Mouse (Mus musculus) ES-E14 (cell line): ENCODE measurements around the gene Rnft2. TPM values are rescaled to one million over a fixed set of nuclear protein-coding genes. Genes with fewer than 3 reads are reported as not detected.

Source experiments
- DNase-seq: peaks from one replicate; pipeline ENCODE4 v3.0.0-alpha.2; 2013; ENCODE audit warnings: low read depth, low spot score
- H3K27ac ChIP-seq: 2 replicates; pipeline ENCODE4 v1.5.1; 2012; ENCODE audit warnings: low read depth, mild to moderate bottlenecking, low read length, moderate library complexity, mixed read lengths; ENCODE audit not compliant: poor library complexity, insufficient read depth, severe bottlenecking
- H3K36me3 ChIP-seq: 2 replicates; pipeline ENCODE4 v1.6.1; 2012; ENCODE audit warnings: mild to moderate bottlenecking, low read length, moderate library complexity, mixed read lengths; ENCODE audit not compliant: control insufficient read depth, poor library complexity, insufficient read depth, severe bottlenecking
- H3K4me1 ChIP-seq, 2 experiments: fragments of 150-350 bp in 1 of 2; sonication (generic) in 1 of 2; 2 replicates each; pipeline ENCODE4 v1.6.1; 2012; ENCODE audit warnings: low read length in 2 of 2, mild to moderate bottlenecking in 1 of 2, mixed read lengths in 1 of 2; ENCODE audit not compliant: control insufficient read depth in 2 of 2, insufficient read depth in 2 of 2, poor library complexity in 1 of 2
- H3K4me3 ChIP-seq, 2 experiments: fragments of 150-350 bp in 1 of 2; sonication (generic) in 1 of 2; 2 replicates each; pipeline ENCODE4 v1.5.1; 2012; ENCODE audit warnings: low read length in 2 of 2, low read depth in 1 of 2, mild to moderate bottlenecking in 1 of 2, mixed read lengths in 1 of 2; ENCODE audit not compliant: insufficient read depth in 1 of 2, poor library complexity in 1 of 2, severe bottlenecking in 1 of 2
- H3K9ac ChIP-seq: 2 replicates; pipeline ENCODE4 v1.6.1; 2012; ENCODE audit warnings: low read depth, mild to moderate bottlenecking, low read length, mixed read lengths; ENCODE audit not compliant: poor library complexity, insufficient read depth, severe bottlenecking
- H3K9me3 ChIP-seq: fragments of 150-350 bp; sonication (generic); 2 replicates; pipeline ENCODE4 v1.6.1; 2012; ENCODE audit warnings: low read depth, mild to moderate bottlenecking, low read length; ENCODE audit not compliant: control insufficient read depth, insufficient read depth
- CHD2 ChIP-seq: IDR thresholded peaks from 2 replicates; pipeline ENCODE4 v1.6.1; 2014; ENCODE audit warnings: mild to moderate bottlenecking, low read depth, low read length, inconsistent platforms
- HCFC1 ChIP-seq: IDR thresholded peaks from 2 replicates; pipeline ENCODE4 v1.6.1; 2012; ENCODE audit warnings: low read length, inconsistent platforms, borderline replicate concordance; ENCODE audit not compliant: insufficient read depth
- MAFK ChIP-seq: IDR thresholded peaks from 2 replicates; pipeline ENCODE4 v1.6.1; 2014; ENCODE audit warnings: mild to moderate bottlenecking, low read depth, low read length, inconsistent platforms; ENCODE audit not compliant: insufficient read depth
- ZC3H11A ChIP-seq: IDR thresholded peaks from 2 replicates; pipeline ENCODE4 v1.6.1; 2012; ENCODE audit warnings: low read depth, mild to moderate bottlenecking, inconsistent platforms, low read length, borderline replicate concordance
- ZNF384 ChIP-seq: IDR thresholded peaks from 2 replicates; pipeline ENCODE4 v1.6.1; 2012; ENCODE audit warnings: low read depth, low read length, inconsistent platforms
- in situ Hi-C, 2 experiments: fragments of 600-800 bp; cut with MboI; formaldehyde crosslinking; loops; one replicate each; pipeline ENCODE4 v1.15.1; 2025; ENCODE audit warnings: low sequenced_read_pairs in 2 of 2, inconsistent platforms in 1 of 2; ENCODE audit not compliant: unreplicated experiment in 2 of 2
- total RNA-seq: library from RNA; depleted of rRNA; stranded (reverse); fragments of 300-350 nt; gene quantifications from 2 replicates; pipeline ENCODE4 v1.2.3, GENCODE M21; 2012

The Rnft2 gene
- total RNA-seq, 1 experiment, result 7.9 TPM

DNA sequence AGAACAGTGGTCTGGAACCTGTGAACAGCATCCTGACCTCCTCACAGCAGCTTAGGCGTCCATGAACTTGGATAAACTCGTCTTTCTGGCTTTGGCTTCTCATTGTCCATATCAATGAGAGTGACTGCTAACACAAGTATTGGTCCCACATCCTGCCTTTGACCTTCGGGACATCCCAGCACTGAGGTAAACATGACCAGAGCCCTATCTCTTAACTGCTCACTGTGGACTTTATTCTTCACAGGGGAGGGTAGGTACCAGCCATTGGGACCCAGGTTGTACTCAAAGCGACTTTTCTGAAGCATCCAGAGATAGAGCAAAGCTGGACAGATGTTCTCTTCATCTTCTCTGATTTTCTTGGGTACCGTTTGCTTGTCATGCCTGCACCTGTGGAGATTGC is 20.4 kb upstream of the Rnft2 start:
- H3K4me3 ChIP-seq, result no peak overlapping the region
- TF ChIP-seq MAFK, result no peak
- TF ChIP-seq ZC3H11A, result no peak
- no peak for TF ChIP-seq CHD2
- TF ChIP-seq ZNF384, result no peak
- no peak overlapping the region for H3K9ac ChIP-seq
- in situ Hi-C loops, result loop anchor here in 1 of 2 experiments (10.0 kb wide), 1 partner anchor 499 kb away; no protein-coding TSS in a partner anchor
- no peak overlapping the region for H3K27ac ChIP-seq
- H3K9me3 ChIP-seq, result no peaks in the 10 kb centered on the region
- no peaks in the 10 kb centered on the region for H3K4me1 ChIP-seq
- peaks cover 18% of the 10 kb centered on the region for H3K36me3 ChIP-seq
- DNase-seq, result no peak

DNA sequence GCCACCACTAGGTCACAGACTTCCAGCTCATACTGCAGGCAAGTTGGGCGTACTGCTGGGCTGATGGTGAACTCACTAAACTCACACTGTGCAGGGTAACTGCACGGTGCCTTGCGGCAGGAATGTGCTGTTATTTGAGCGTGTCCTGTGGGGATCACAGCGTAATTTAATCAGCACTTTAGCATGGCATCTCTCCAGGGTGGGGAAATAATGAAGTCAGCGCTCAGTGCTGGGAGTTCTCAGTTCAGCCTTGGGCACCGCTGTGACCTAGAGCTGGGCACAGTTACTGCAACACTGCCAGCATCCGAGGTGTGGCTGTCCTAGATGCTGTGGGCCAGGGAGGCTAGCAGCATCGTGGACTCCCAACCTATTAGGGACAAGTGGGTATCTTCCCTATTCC is 19.4 kb upstream of the Rnft2 start:
- TF ChIP-seq ZNF384 (no peak), CHD2 (no peak), ZC3H11A (no peak), HCFC1 (no peak), MAFK (no peak)

DNA sequence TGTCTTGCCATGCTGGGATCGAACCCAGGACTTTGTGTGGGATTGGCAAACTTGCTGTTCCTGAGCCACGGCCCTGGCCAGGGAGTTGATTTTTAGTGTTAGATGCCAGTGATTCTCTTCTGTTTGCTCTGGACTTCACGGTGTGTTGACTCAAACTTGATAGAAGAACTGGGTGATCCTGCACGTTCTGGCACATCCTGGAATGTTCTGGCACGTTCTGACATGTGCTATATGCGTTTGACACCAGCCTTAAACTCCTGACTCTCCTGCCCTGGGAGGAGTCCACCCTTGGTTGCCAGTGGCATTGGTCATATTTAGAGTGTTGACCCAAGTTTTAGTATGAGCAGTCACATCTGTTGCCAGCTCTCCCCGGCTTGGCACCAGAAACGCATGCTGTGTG is 17.5 kb upstream of the Rnft2 start:
- peaks cover 31% of the 10 kb centered on the region for H3K36me3 ChIP-seq
- TF ChIP-seq ZC3H11A (no peak), HCFC1 (no peak), CHD2 (no peak)
- no peak overlapping the region for H3K9ac ChIP-seq
- no peak overlapping the region for H3K4me3 ChIP-seq
- in situ Hi-C loops, result loop anchor here in 1 of 2 experiments (10.0 kb wide), 1 partner anchor 502 kb away; no protein-coding TSS in a partner anchor
- no peak overlapping the region for H3K27ac ChIP-seq
- H3K4me1 ChIP-seq, result no peaks in the 10 kb centered on the region
- DNase-seq, result no peak
- H3K9me3 ChIP-seq, result no peaks in the 10 kb centered on the region

More for the DNA sequence above, 19.4 kb upstream of the Rnft2 start:
- in situ Hi-C loops, result loop anchor here in 1 of 2 experiments (10.0 kb wide), 1 partner anchor 501 kb away; no protein-coding TSS in a partner anchor
- H3K9ac ChIP-seq, result no peak overlapping the region
- no peaks in the 10 kb centered on the region for H3K9me3 ChIP-seq
- H3K4me3 ChIP-seq, result no peak overlapping the region
- no peaks in the 10 kb centered on the region for H3K4me1 ChIP-seq
- no peak for DNase-seq
- H3K27ac ChIP-seq, result no peak overlapping the region
- peaks cover 21% of the 10 kb centered on the region for H3K36me3 ChIP-seq

DNA sequence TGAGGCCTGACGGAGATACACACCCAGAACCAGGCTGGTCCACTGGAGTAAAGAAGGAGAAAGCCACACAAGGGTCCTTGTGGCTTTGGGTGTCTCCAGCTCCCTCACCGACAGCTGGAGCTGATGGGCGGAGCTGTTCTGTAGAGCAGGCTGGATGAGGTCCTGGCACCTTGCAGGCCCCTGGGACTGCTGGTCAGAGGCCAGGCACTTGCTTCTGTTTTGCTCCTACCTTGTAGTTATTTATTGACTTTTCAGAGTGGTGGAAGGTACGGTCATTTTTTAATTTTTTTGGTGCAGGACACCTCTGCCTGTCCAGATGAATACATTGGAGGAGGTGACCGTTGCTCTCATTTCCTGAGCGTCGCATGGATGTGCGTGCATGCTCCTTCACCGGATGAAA is 16.3 kb upstream of the Rnft2 start:
- no peak overlapping the region for H3K9ac ChIP-seq
- in situ Hi-C loops, result loop anchor here in 1 of 2 experiments (10.0 kb wide), 1 partner anchor 504 kb away; no protein-coding TSS in a partner anchor
- TF ChIP-seq CHD2 (no peak), MAFK (no peak), HCFC1 (no peak)
- H3K4me3 ChIP-seq, result no peak overlapping the region
- DNase-seq, result no peak
- no peaks in the 10 kb centered on the region for H3K9me3 ChIP-seq
- no peak overlapping the region for H3K27ac ChIP-seq
- H3K4me1 ChIP-seq, result no peaks in the 10 kb centered on the region
- H3K36me3 ChIP-seq, result peaks cover 39% of the 10 kb centered on the region

DNA sequence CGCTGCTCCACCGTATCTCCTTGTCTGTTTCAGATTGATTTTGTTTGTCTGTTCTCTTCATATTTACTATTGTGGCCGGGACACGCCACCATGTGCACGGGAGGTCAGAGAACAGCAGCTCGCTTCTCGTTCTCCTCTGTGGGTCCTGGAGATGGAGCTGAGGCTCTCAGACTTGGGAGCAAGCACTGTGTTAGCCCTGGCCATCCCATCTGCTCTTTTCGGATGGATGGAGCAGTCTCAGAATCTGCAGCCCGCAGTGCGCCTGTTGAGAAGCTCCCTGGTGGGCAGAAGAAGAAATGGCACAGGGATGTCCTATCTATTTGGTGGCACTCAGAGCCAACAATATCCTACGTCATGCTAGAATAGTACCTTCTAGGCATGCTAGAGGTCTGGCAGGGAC is 15.7 kb upstream of the Rnft2 start:
- no peak overlapping the region for H3K27ac ChIP-seq
- no peaks in the 10 kb centered on the region for H3K9me3 ChIP-seq
- peaks cover 41% of the 10 kb centered on the region for H3K36me3 ChIP-seq
- no peaks in the 10 kb centered on the region for H3K4me1 ChIP-seq
- H3K4me3 ChIP-seq, result no peak overlapping the region
- no peak overlapping the region for H3K9ac ChIP-seq
- TF ChIP-seq MAFK, result no peak
- in situ Hi-C loops, result loop anchor here in 1 of 2 experiments (10.0 kb wide), 1 partner anchor 504 kb away; no protein-coding TSS in a partner anchor
- DNase-seq, result no peak
